Mouse (Mus musculus): ENCODE data around the gene Pdik1l. TPM values are rescaled to one million over a fixed set of nuclear protein-coding genes. Genes with fewer than 3 reads are reported as not detected.
A peak's percentile ranks its signal among the peaks of the same experiment; 100 is the strongest.

Pdik1l gene
- polyA plus RNA-seq, 1 experiment from 2014 or later: 13.5 TPM

- Histone ChIP-seq H3K4me3 (ENCODE audit: control insufficient read depth in 1 of 2, insufficient read depth in 1 of 2, low read depth in 1 of 2, low read length in 2 of 2) (no peak overlapping the region), H3K9ac (ENCODE audit: low read length) (no peak overlapping the region), H3K4me1 (ENCODE audit: control insufficient read depth in 2 of 2, insufficient read depth in 2 of 2, low read length in 2 of 2) (peaks cover 27 to 36% of the 10 kb centered on the region in 2 experiments), H3K4me2 (ENCODE audit: low read length) (no peak overlapping the region), H3K9me3 (ENCODE audit: control insufficient read depth, low read length) (no peaks in the 10 kb centered on the region), H3K27me3 (ENCODE audit: control insufficient read depth, insufficient read depth, low read length) (no peaks in the 10 kb centered on the region; the same call in 1 of the 2 replicates), H3K36me3 (ENCODE audit: control insufficient read depth, insufficient read depth, low read length) (no peaks in the 10 kb centered on the region), H3K27ac (replicated peaks in 1 of 2; ENCODE audit: control insufficient read depth in 1 of 2, insufficient read depth in 1 of 2, low read depth in 2 of 2, low read length in 2 of 2) (no peak overlapping the region)
- no peak for ATAC-seq (ENCODE audit: insufficient number of reproducible peaks, insufficient read depth, low FRiP score, low read depth)
- 62% methylated on average over 11 of the region's 11 CpGs for WGBS
These were observed 29.3 kb downstream of the Pdik1l start for GRCm38 (mm10) chr4:134258354-134258753.

GRCm38 (mm10) chr4:134257198-134258009, 30.3 kb downstream of the Pdik1l start:
- H3K27me3 ChIP-seq (ENCODE audit: control insufficient read depth, insufficient read depth, low read length): peaks cover 7% of the 10 kb centered on the region
- peak overlapping the region; percentile 31 for H3K9ac ChIP-seq (ENCODE audit: low read length)
- H3K27ac ChIP-seq (replicated peaks in 1 of 2; ENCODE audit: control insufficient read depth in 1 of 2, insufficient read depth in 1 of 2, low read depth in 2 of 2, low read length in 2 of 2): peak overlapping the region in 1 of 2 experiments; percentile 59; a peak in 3 of 4 replicates
- H3K4me1 ChIP-seq (ENCODE audit: control insufficient read depth in 2 of 2, insufficient read depth in 2 of 2, low read length in 2 of 2): peaks cover 29 to 41% of the 10 kb centered on the region in 2 experiments
- 26% methylated on average over 11 of the region's 11 CpGs for WGBS
- H3K36me3 ChIP-seq (ENCODE audit: control insufficient read depth, insufficient read depth, low read length): no peaks in the 10 kb centered on the region
- H3K9me3 ChIP-seq (ENCODE audit: control insufficient read depth, low read length): no peaks in the 10 kb centered on the region
- no peak for ATAC-seq (ENCODE audit: insufficient number of reproducible peaks, insufficient read depth, low FRiP score, low read depth)
- H3K4me2 ChIP-seq (ENCODE audit: low read length): peak overlapping the region; percentile 46
- no peak overlapping the region for H3K4me3 ChIP-seq (ENCODE audit: control insufficient read depth in 1 of 2, insufficient read depth in 1 of 2, low read depth in 1 of 2, low read length in 2 of 2)

GRCm38 (mm10) chr4:134256407-134257197, 31.1 kb downstream of the Pdik1l start:
- WGBS: 12% methylated on average over 19 of the region's 19 CpGs
- H3K4me1 ChIP-seq (ENCODE audit: control insufficient read depth in 2 of 2, insufficient read depth in 2 of 2, low read length in 2 of 2): peaks cover 36 to 48% of the 10 kb centered on the region in 2 experiments
- no peak for ATAC-seq (ENCODE audit: insufficient number of reproducible peaks, insufficient read depth, low FRiP score, low read depth)
- H3K4me3 ChIP-seq (ENCODE audit: control insufficient read depth in 1 of 2, insufficient read depth in 1 of 2, low read depth in 1 of 2, low read length in 2 of 2): no peak overlapping the region; a peak in 1 of 4 replicates
- peak overlapping the region; percentile 30 to 59 for H3K27ac ChIP-seq (replicated peaks in 1 of 2; ENCODE audit: control insufficient read depth in 1 of 2, insufficient read depth in 1 of 2, low read depth in 2 of 2, low read length in 2 of 2)
- H3K9me3 ChIP-seq (ENCODE audit: control insufficient read depth, low read length): no peaks in the 10 kb centered on the region
- H3K36me3 ChIP-seq (ENCODE audit: control insufficient read depth, insufficient read depth, low read length): no peaks in the 10 kb centered on the region
- H3K27me3 ChIP-seq (ENCODE audit: control insufficient read depth, insufficient read depth, low read length): peaks cover 13% of the 10 kb centered on the region
- peak overlapping the region; percentile 46 for H3K4me2 ChIP-seq (ENCODE audit: low read length)
- H3K9ac ChIP-seq (ENCODE audit: low read length): peak overlapping the region; percentile 31

GRCm38 (mm10) chr4:134255854-134256253, 31.8 kb downstream of the Pdik1l start:
- ATAC-seq (ENCODE audit: insufficient number of reproducible peaks, insufficient read depth, low FRiP score, low read depth): no peak

GRCm38 (mm10) chr4:134254835-134255234, 32.9 kb downstream of the Pdik1l start:
- Histone ChIP-seq H3K9ac (ENCODE audit: low read length) (no peak overlapping the region), H3K27ac (replicated peaks in 1 of 2; ENCODE audit: control insufficient read depth in 1 of 2, insufficient read depth in 1 of 2, low read depth in 2 of 2, low read length in 2 of 2) (no peak overlapping the region), H3K9me3 (ENCODE audit: control insufficient read depth, low read length) (no peaks in the 10 kb centered on the region), H3K4me2 (ENCODE audit: low read length) (no peak overlapping the region), H3K27me3 (ENCODE audit: control insufficient read depth, insufficient read depth, low read length) (peaks cover 19% of the 10 kb centered on the region), H3K4me3 (ENCODE audit: control insufficient read depth in 1 of 2, insufficient read depth in 1 of 2, low read depth in 1 of 2, low read length in 2 of 2) (no peak overlapping the region), H3K36me3 (ENCODE audit: control insufficient read depth, insufficient read depth, low read length) (no peaks in the 10 kb centered on the region), H3K4me1 (ENCODE audit: control insufficient read depth in 2 of 2, insufficient read depth in 2 of 2, low read length in 2 of 2) (peaks cover 49 to 63% of the 10 kb centered on the region in 2 experiments)
- 62% methylated on average over 3 of the region's 3 CpGs for WGBS
- ATAC-seq (ENCODE audit: insufficient number of reproducible peaks, insufficient read depth, low FRiP score, low read depth): no peak

More at GRCm38 (mm10) chr4:134255854-134256253, 31.8 kb downstream of the Pdik1l start:
- Histone ChIP-seq H3K4me2 (ENCODE audit: low read length) (peak overlapping the region; percentile 46; the same call in 1 of the 2 replicates), H3K27me3 (ENCODE audit: control insufficient read depth, insufficient read depth, low read length) (peaks cover 14% of the 10 kb centered on the region), H3K9me3 (ENCODE audit: control insufficient read depth, low read length) (no peaks in the 10 kb centered on the region), H3K4me1 (ENCODE audit: control insufficient read depth in 2 of 2, insufficient read depth in 2 of 2, low read length in 2 of 2) (peaks cover 41 to 55% of the 10 kb centered on the region in 2 experiments), H3K36me3 (ENCODE audit: control insufficient read depth, insufficient read depth, low read length) (no peaks in the 10 kb centered on the region), H3K27ac (replicated peaks in 1 of 2; ENCODE audit: control insufficient read depth in 1 of 2, insufficient read depth in 1 of 2, low read depth in 2 of 2, low read length in 2 of 2) (peak overlapping the region; percentile 30 to 59; a peak in 2 of 4 replicates), H3K9ac (ENCODE audit: low read length) (0 out of 2 replicates have a peak overlapping the region, but pooled peaks have one; percentile 31), H3K4me3 (ENCODE audit: control insufficient read depth in 1 of 2, insufficient read depth in 1 of 2, low read depth in 1 of 2, low read length in 2 of 2) (no peak overlapping the region)
- WGBS: 47% methylated on average over 4 of the region's 4 CpGs

- Histone ChIP-seq H3K36me3 (ENCODE audit: control insufficient read depth, insufficient read depth, low read length) (no peaks in the 10 kb centered on the region), H3K27ac (replicated peaks in 1 of 2; ENCODE audit: control insufficient read depth in 1 of 2, insufficient read depth in 1 of 2, low read depth in 2 of 2, low read length in 2 of 2) (peak within 1 kb of the TSS; percentile 52 to 70), H3K27me3 (ENCODE audit: control insufficient read depth, insufficient read depth, low read length) (peaks cover 19% of the 10 kb centered on the region), H3K4me2 (ENCODE audit: low read length) (peak within 1 kb of the TSS; percentile 88), H3K4me3 (ENCODE audit: control insufficient read depth in 1 of 2, insufficient read depth in 1 of 2, low read depth in 1 of 2, low read length in 2 of 2) (peak within 1 kb of the TSS; percentile 48 to 49), H3K9ac (ENCODE audit: low read length) (peak within 1 kb of the TSS; percentile 64), H3K9me3 (ENCODE audit: control insufficient read depth, low read length) (no peaks in the 10 kb centered on the region), H3K4me1 (ENCODE audit: control insufficient read depth in 2 of 2, insufficient read depth in 2 of 2, low read length in 2 of 2) (peaks cover 50 to 63% of the 10 kb centered on the region in 2 experiments)
- ATAC-seq (ENCODE audit: insufficient number of reproducible peaks, insufficient read depth, low FRiP score, low read depth): no peak
- WGBS: 4% methylated on average over 13 of the region's 13 CpGs
These were observed 33.9 kb downstream of the Pdik1l start, which contains the start of gene Grrp1 for GRCm38 (mm10) chr4:134253722-134254324. Gene Grrp1, minus strand, starts transcription at chr4:134254106.

Data from heart, embryonic 14.5 days (tissue).